Mouse (Mus musculus) liver, postnatal 0 days (tissue): ENCODE measurements at regions not wholly inside any gene's neighbourhood (a gene's known extent, or its start where the extent isn't known, plus 50 kb on each side); places are given as distances from the start of the nearest gene placed in this dataset.

Source experiments
- CTCF ChIP-seq: sonication (generic); IDR thresholded peaks from 2 replicates; pipeline ENCODE4 v1.5.1; 2016; ENCODE audit warnings: antibody characterized with exemption, low read depth
- EP300 ChIP-seq: IDR thresholded peaks from 2 replicates; pipeline ENCODE4 v1.6.1; 2016; ENCODE audit warnings: antibody characterized with exemption, low read depth, mild to moderate bottlenecking

DNA sequence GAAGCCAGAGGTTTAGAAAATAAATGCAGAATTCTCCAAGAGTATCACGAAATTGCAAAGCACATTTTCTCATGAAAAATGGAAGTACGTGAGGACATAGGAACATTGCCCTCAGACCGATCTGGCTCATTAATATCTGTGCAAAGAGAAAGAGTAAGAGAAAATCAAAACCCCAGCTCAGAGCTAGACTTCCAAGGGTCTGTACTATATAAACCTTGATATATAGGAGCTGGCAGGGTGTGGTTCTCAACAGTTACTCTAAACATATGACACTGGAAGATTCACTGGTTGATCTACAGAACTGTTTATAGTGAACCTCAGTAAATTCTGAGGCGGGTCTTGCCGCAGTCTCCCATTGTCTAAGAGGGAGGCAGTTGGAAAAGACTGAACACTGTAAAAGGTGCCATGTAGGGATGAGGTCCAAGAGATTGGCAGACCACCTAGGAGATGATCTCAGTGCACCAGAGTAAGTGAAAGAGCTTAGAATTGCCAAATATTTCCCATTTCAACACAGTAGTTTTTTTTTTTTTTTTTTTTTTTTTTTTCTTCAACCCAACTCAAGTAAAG, 1014.0 kb upstream of the Slit2 start:
- no peak for TF ChIP-seq CTCF
- TF ChIP-seq EP300, result no peak
